Comparison of ENCODE assay signal across 2 mouse cellular contexts in genomic region chr11:104436394-104436954, GRCm38 (mm10).
A peak's percentile ranks its signal among the peaks of the same experiment; 100 is the strongest.
TF ChIP-seq lines count a peak whose summit lies in the region.

No protein-coding gene starts in this region.

TF ChIP-seq in CH12.LX, 34 proteins besides CTCF, POLR2A, EP300 and RAD21:
- no peak for TF ChIP-seq KAT2A (IDR thresholded peaks at IDR 0.05; ENCODE audit: insufficient replicate concordance, low read length)
- TF ChIP-seq CHD1 (IDR thresholded peaks at IDR 0.05; ENCODE audit: low read depth, low read length) = peak; percentile 85; the same call in 1 of the 2 replicates
- TF ChIP-seq JUN (IDR thresholded peaks at IDR 0.05; ENCODE audit: insufficient read depth, low read depth, low read length) = no peak
- peak; percentile 10; the same call in 1 of the 2 replicates for TF ChIP-seq MAFK (IDR thresholded peaks at IDR 0.05; ENCODE audit: insufficient replicate concordance, low read length)
- peak; percentile 61 for TF ChIP-seq ZNF384 (IDR thresholded peaks at IDR 0.05; ENCODE audit: low read depth, low read length)

TF ChIP-seq in MEL, 35 proteins besides CTCF, POLR2A, EP300 and RAD21:
- TF ChIP-seq ZNF384 (IDR thresholded peaks at IDR 0.05; ENCODE audit: low read depth, low read length) = peak; percentile 58
- no peak for TF ChIP-seq UBTF (IDR thresholded peaks at IDR 0.05; ENCODE audit: borderline replicate concordance, insufficient read depth, low read depth, low read length)
- TF ChIP-seq NRF1 (IDR thresholded peaks at IDR 0.05; ENCODE audit: insufficient read depth, low read depth, low read length, poor library complexity, severe bottlenecking) = no peak
- TF ChIP-seq MAFK (IDR thresholded peaks at IDR 0.05; ENCODE audit: borderline replicate concordance, low read depth, low read length) = no peak
- TF ChIP-seq SIN3A (IDR thresholded peaks at IDR 0.05; ENCODE audit: low read length) = no peak
- TF ChIP-seq ELF1 (IDR thresholded peaks at IDR 0.05; ENCODE audit: low read depth, low read length) = no peak
- no peak for TF ChIP-seq E2F4 (IDR thresholded peaks at IDR 0.05; ENCODE audit: borderline replicate concordance, low read depth, low read length)
- TF ChIP-seq TBP (IDR thresholded peaks at IDR 0.05; ENCODE audit: low read depth, low read length) = no peak
- TF ChIP-seq BHLHE40 (IDR thresholded peaks at IDR 0.05; ENCODE audit: borderline replicate concordance, low read depth, low read length) = no peak
- no peak for TF ChIP-seq MYC (IDR thresholded peaks at IDR 0.05; ENCODE audit: low read depth, low read length)
- TF ChIP-seq POLR2AphosphoS2 (IDR thresholded peaks at IDR 0.05; ENCODE audit: low read length) = no peak
- TF ChIP-seq USF2 (IDR thresholded peaks at IDR 0.05; ENCODE audit: borderline replicate concordance in 1 of 2, insufficient read depth in 1 of 2, low read depth in 1 of 2, low read length in 2 of 2) = no peak
- TF ChIP-seq RCOR1 (IDR thresholded peaks at IDR 0.05; ENCODE audit: low read depth, low read length) = peak; percentile 33; the same call in 1 of the 2 replicates
- peak; percentile 73 for TF ChIP-seq CHD1 (IDR thresholded peaks at IDR 0.05; ENCODE audit: low read depth, low read length)
- no peak for TF ChIP-seq GATA1 (IDR thresholded peaks at IDR 0.05; ENCODE audit: low read depth, low read length)
- no peak for TF ChIP-seq MYB (IDR thresholded peaks at IDR 0.05; ENCODE audit: low read depth, low read length)
- TF ChIP-seq SMC3 (IDR thresholded peaks at IDR 0.05; ENCODE audit: low read depth, low read length) = no peak
- TF ChIP-seq MAX (IDR thresholded peaks at IDR 0.05; ENCODE audit: low read length) = no peak
- no peak for TF ChIP-seq JUND (IDR thresholded peaks at IDR 0.05; ENCODE audit: low read depth, low read length)
- TF ChIP-seq MXI1 (IDR thresholded peaks at IDR 0.05; ENCODE audit: low read depth, low read length) = no peak
- no peak for TF ChIP-seq ZMIZ1 (IDR thresholded peaks at IDR 0.05; ENCODE audit: low read depth, low read length)
- no peak for TF ChIP-seq USF1 (IDR thresholded peaks at IDR 0.05; ENCODE audit: low read depth, low read length)
